Mouse (Mus musculus): ENCODE measurements around the gene Mgea5. TPM values are rescaled to one million over a fixed set of nuclear protein-coding genes. Genes with fewer than 3 reads are reported as not detected.

The Mgea5 gene
- total RNA-seq (2012; rRNA removed) (63.9 and 69.8 TPM in 2 replicates), total RNA-seq (2014; rRNA removed) (69.4 and 78.7 TPM in 2 replicates), polyA plus RNA-seq (2012; ENCODE audit: insufficient read length, low read depth) (66.4 and 68.7 TPM in 2 replicates)

DNA sequence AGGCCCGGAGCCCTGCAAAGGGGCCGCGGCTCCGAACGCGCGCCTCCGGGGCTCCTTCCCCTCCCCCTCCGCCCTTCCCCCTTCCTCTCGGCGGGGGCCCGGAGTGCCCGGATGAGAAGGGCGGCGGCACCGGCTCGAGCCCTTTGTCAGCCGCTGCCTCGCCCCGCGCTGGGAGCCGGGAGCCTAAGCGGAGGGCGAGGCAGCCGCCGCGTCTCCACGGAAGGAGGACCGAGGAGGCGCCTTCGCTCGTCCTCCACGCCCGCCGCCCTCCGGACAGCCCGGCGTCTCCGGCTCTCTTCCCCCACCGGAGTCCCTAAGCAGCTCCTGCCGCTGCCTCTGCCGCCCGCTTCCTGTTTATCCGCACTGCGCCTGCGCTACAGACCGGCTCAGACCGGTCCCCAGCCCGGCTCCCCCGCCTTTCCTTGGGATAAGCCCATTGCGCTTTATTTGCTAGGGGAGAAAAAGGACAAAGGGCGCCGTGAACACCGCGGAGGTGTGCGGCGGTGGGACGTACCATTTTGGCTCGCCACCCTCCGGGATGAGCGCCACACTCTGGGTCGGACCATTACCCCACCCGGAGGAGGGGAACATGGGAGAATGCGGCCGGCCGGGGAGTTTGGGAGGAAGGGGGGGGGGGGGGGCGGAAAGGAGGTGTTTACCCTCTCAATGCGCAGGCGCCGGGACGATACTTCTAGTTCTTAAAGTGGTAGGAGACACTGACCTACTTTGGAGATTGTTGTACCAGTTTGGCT is at the start of gene Mgea5:
Gene Mgea5 (minus strand): TSS at position 657 of the 752 bp plus-strand sequence.
- DNase-seq (ENCODE audit: extremely low read depth), result peak; percentile 97
- Histone ChIP-seq H3K9me3 (replicated peaks; ENCODE audit: low read length) (no peaks in the 10 kb centered on the region), H3K4me3 (replicated peaks in 1 of 3; ENCODE audit: low read depth in 2 of 3, low read length in 2 of 3, poor library complexity in 1 of 3) (peak within 1 kb of the TSS; percentile 86 to 95 (median 93)), H3K27me3 (replicated peaks) (no peaks in the 10 kb centered on the region), H3K9ac (ENCODE audit: insufficient read depth, low read depth) (peak within 1 kb of the TSS; percentile 90), H3K79me2 (replicated peaks; ENCODE audit: control insufficient read depth, extremely low read depth, insufficient read depth, poor library complexity, severe bottlenecking) (peaks cover 45% of the 10 kb centered on the region), H3K36me3 (replicated peaks in 1 of 2; ENCODE audit: control insufficient read depth in 1 of 2, insufficient read depth in 1 of 2, low read length in 1 of 2) (peaks cover 14 to 30% of the 10 kb centered on the region in 2 experiments), H3K4me2 (ENCODE audit: insufficient read depth, low read depth, poor library complexity, severe bottlenecking) (peak within 1 kb of the TSS; percentile 97), H3K27ac (ENCODE audit: insufficient read depth, low read depth) (peak within 1 kb of the TSS; percentile 78), H3K4me1 (ENCODE audit: control insufficient read depth in 1 of 2, insufficient read depth in 2 of 2) (peaks cover 15 to 44% of the 10 kb centered on the region in 2 experiments)
- TF ChIP-seq HCFC1 (IDR thresholded peaks at IDR 0.05; ENCODE audit: low read depth, low read length) (peak; percentile 81), NRF1 (IDR thresholded peaks at IDR 0.05; ENCODE audit: low read depth, low read length) (peak; percentile 90), TBP (conservative IDR thresholded peaks at IDR 0.05; ENCODE audit: low read depth, low read length) (0 out of 2 replicates have a peak, but pooled peaks have one; percentile 29), JUN (IDR thresholded peaks at IDR 0.05; ENCODE audit: insufficient read depth, low read depth, low read length) (no peak), SIN3A (IDR thresholded peaks at IDR 0.05; ENCODE audit: low read length) (peak; percentile 97), TCF12 (IDR thresholded peaks at IDR 0.05; ENCODE audit: low read depth, low read length) (peak; percentile 68), ZNF384 (IDR thresholded peaks at IDR 0.05; ENCODE audit: low read depth, low read length) (no peak), MXI1 (IDR thresholded peaks at IDR 0.05; ENCODE audit: low read depth, low read length) (no peak), BHLHE40 (IDR thresholded peaks at IDR 0.05; ENCODE audit: low read depth, low read length) (peak; percentile 31; the same call in 1 of the 2 replicates), NELFE (IDR thresholded peaks at IDR 0.05; ENCODE audit: low read depth, low read length) (peak; percentile 79; the same call in 1 of the 2 replicates), ETS1 (conservative IDR thresholded peaks at IDR 0.05; ENCODE audit: low read depth, low read length) (no peak), POLR2AphosphoS2 (IDR thresholded peaks at IDR 0.05; ENCODE audit: low read depth, low read length) (peak; percentile 22; the same call in 1 of the 2 replicates), POLR2A (IDR thresholded peaks at IDR 0.05; ENCODE audit: low read depth, low read length) (peak; percentile 75), JUND (conservative IDR thresholded peaks at IDR 0.05; ENCODE audit: low read depth, low read length) (no peak), SMC3 (IDR thresholded peaks at IDR 0.05; ENCODE audit: low read depth, low read length) (no peak), USF1 (IDR thresholded peaks at IDR 0.05; ENCODE audit: low read depth, low read length) (no peak), ZMIZ1 (IDR thresholded peaks at IDR 0.05; ENCODE audit: low read depth, low read length) (peak; percentile 19; the same call in 1 of the 2 replicates), ZC3H11A (IDR thresholded peaks at IDR 0.05; ENCODE audit: low read depth, low read length) (no peak), E2F4 (IDR thresholded peaks at IDR 0.05; ENCODE audit: insufficient replicate concordance, low read depth, low read length) (no peak), CHD1 (IDR thresholded peaks at IDR 0.05; ENCODE audit: low read depth, low read length) (peak; percentile 100), CHD2 (IDR thresholded peaks at IDR 0.05; ENCODE audit: low read length) (peak; percentile 97), ELF1 (IDR thresholded peaks at IDR 0.05; ENCODE audit: low read depth, low read length) (peak; percentile 94), MEF2A (IDR thresholded peaks at IDR 0.05; ENCODE audit: borderline replicate concordance, low read depth, low read length) (peak; percentile 17; the same call in 1 of the 2 replicates), MAZ (IDR thresholded peaks at IDR 0.05; ENCODE audit: low read depth, low read length) (peak; percentile 96), KAT2A (IDR thresholded peaks at IDR 0.05; ENCODE audit: insufficient replicate concordance, low read length) (0 out of 2 replicates have a peak, but pooled peaks have one; percentile 53), MAX (IDR thresholded peaks at IDR 0.05; ENCODE audit: low read length) (peak; percentile 46; the same call in 1 of the 2 replicates), IRF4 (IDR thresholded peaks at IDR 0.05; ENCODE audit: low read depth, low read length) (peak; percentile 66)
- dilution Hi-C loops (cut with MboI; ENCODE audit: extremely low pct_ligation_motif_present, extremely low pct_unique_long_range_greater_than_20kb, low sequenced_read_pairs) (no loop called here), in situ Hi-C loops (cut with MboI; ENCODE audit: low pct_ligation_motif_present, low pct_unique_long_range_greater_than_20kb, low sequenced_read_pairs) (no loop called here)

Measured in CH12.LX (cell line).